Mouse (Mus musculus): Measurements from ENCODE around the gene Olfr172. TPM values are rescaled to one million over a fixed set of nuclear protein-coding genes. Genes with fewer than 3 reads are reported as not detected.

Olfr172 gene
- under 1 TPM; 0.28 to 0.61 TPM for polyA plus RNA-seq (2017; shearing (Covaris generic))

GRCm38 (mm10) chr16:58763076-58763475, at the start of gene Olfr172:
Gene Olfr172 (minus strand): TSS chr16:58763176.
- no peak for ATAC-seq

DNA sequence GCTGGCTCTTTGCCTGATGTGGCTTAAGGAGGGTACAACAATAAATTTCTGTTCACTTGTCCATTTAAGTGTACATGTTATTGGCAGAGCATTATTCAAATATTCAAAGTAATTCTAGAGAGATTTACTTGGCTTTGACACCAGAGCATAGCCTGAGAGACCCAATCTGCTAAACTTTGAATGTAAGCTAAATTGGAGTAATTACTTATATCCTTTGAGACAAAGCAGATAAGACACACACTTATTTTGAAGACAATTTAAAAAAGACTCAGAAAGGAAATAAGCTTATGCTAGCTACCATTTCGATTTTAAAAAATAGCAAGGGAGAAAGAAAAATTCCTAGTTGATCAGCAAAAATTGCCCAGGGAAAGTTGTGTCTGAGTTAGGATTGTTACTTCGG, 37.2 kb upstream of the Olfr172 start, which contains the start of gene Olfr173:
Olfr173 (minus strand) TSS at position 101 of the 400 bp plus-strand sequence.
- ATAC-seq, result no peak

- ATAC-seq, result no peak
These were observed 6.8 kb downstream of the Olfr172 start for GRCm38 (mm10) chr16:58756191-58756590.

GRCm38 (mm10) chr16:58751314-58751713, 11.7 kb downstream of the Olfr172 start:
- peak; percentile 90 for ATAC-seq

GRCm38 (mm10) chr16:58746715-58747114, 16.3 kb downstream of the Olfr172 start:
- no peak for ATAC-seq

DNA sequence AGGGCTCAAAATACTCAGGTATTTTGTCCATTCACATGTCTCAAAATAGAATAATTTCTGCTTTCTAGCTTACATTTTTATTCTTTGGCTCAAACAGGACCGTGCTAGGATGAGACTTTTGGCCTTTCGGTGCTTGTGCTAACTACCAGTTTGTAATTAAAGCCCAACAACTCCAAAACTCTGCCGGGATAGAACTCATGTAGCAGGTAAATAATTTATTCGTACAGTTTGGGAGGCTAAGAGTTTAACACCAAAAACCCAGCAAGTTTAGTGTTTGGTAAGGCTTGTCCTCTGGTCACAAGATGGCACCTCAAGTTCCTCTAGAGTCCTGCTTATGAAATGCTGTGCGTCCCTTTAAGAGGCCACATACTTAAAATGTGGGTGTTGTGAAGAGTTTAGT, 22.2 kb downstream of the Olfr172 start:
- ATAC-seq, result no peak

- no peak for ATAC-seq
These were observed 24.2 kb downstream of the Olfr172 start for GRCm38 (mm10) chr16:58738800-58739199.

GRCm38 (mm10) chr16:58738205-58738604, 24.8 kb downstream of the Olfr172 start:
- ATAC-seq, result peak; percentile 38

DNA sequence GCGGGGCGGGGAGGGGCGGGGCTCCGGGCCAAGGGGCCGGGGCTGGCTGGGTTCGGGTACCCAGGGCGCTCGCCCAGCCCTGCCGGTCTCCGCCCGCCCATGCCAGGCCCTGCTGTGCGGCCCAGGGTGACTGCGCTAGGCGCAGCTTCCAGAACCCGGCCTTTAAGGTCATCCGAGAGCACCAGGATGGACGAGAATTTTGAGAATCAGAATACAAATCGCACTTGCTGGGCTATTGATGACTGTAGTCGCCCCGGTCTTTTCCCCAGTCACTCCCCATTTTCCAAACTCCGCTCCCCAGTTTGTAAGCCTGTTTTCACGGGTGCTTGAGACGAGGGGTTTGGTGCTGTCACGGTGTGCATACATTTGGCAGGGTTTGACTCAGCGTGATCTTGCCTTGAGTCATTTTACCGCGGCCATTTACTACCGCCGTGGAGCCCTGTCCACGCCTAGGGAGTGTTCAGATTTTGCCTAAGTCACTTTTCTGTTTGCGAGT, 34.8 kb downstream of the Olfr172 start:
- ATAC-seq, result peak; percentile 30

DNA sequence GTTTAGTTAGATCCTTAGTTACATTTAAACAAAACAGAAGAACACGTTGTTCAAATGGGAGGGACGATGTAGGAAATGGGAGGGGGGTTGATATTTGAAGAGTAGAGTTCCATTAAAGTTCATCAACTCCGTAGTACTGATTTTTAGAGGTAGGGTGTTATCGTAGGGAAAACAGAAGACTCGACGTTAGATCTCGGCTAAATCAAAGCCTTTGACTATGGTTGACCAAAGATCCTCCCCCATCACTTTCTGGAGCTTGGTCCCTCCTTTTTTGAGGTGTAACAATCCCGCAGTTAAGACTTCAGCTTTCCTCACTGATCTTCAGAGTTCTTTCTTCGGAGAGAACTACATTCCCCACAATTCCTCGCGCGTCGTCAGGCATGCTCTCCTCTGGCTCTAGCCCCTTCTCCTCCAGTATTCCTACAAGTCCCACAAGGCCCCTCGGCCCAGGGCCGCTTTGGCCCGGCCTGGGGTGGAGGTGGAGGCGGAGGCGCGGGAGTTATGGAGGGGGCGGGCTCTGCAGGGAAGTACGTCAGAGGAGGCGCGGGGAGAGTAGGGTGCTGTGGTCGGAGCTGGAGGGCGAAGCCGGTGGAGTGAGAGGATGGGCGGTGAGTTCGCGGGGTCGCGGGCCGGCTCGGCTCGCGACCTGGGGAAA, 35.4 kb downstream of the Olfr172 start, which contains the start of gene Cldnd1:
Cldnd1 (plus strand) TSS at position 434 of the 655 bp plus-strand sequence.
- peak; percentile 98 for ATAC-seq

- ATAC-seq, result no peak
These were observed 36.1 kb downstream of the Olfr172 start for GRCm38 (mm10) chr16:58726680-58727476.

GRCm38 (mm10) chr16:58722292-58722691, 40.7 kb downstream of the Olfr172 start:
- peak; percentile 54 for ATAC-seq

DNA sequence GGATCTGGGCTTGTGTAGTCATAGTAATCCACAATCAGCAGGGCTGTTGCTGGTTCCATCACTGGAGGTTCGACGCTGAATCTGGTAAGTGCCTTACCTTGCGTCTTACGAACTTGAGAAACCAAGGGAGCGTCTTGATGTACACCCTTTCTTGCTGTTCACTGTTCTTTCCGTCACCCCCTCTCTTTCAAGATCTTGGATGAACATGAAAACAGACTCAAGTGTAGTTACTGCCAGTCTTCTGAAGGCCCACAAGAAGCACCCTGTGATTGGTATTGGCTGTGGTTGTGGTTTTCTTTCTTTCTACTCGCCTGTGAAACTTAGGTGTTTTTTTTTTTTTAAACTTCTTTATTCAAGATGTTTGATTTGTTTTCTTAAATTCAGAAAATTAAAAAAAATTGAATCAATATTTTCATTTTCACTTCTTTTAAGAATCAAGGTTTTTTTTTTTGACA, 44.3 kb downstream of the Olfr172 start, which contains the start of gene Gpr15:
Gpr15 (minus strand) TSS at position 405 of the 455 bp plus-strand sequence.
- ATAC-seq, result peak; percentile 36

- ATAC-seq, result no peak
These were observed 48.0 kb downstream of the Olfr172 start for GRCm38 (mm10) chr16:58715018-58715417.

- ATAC-seq, result no peak
These were observed 49.8 kb downstream of the Olfr172 start for GRCm38 (mm10) chr16:58713128-58713527.

- ATAC-seq, result peak; percentile 65
These were observed 50.8 kb downstream of the Olfr172 start for GRCm38 (mm10) chr16:58712221-58712620.

Other genes starting within 250 kb of the Olfr172 start
- gene St3gal6, start 238.9 kb downstream of the Olfr172 start, polyA plus RNA-seq (2017; shearing (Covaris generic)), result 1 to 10 TPM; 5.7 to 9.5 TPM
- not detected for gene Gm813, start 146.2 kb downstream of the Olfr172 start, polyA plus RNA-seq (2017; shearing (Covaris generic))
- gene E330017A01Rik, start 124.4 kb downstream of the Olfr172 start, polyA plus RNA-seq (2017; shearing (Covaris generic)), result not detected
- 10 to 100 TPM; 48.3 to 55.6 TPM for gene Cpox, start 92.9 kb downstream of the Olfr172 start, polyA plus RNA-seq (2017; shearing (Covaris generic))
- gene Gpr15, start 44.1 kb downstream of the Olfr172 start, polyA plus RNA-seq (2017; shearing (Covaris generic)), result 10 to 100 TPM; 35.4 to 55.3 TPM
- 100 to 1,000 TPM; 201 to 243 TPM for gene Cldnd1, start 35.3 kb downstream of the Olfr172 start, polyA plus RNA-seq (2017; shearing (Covaris generic))
- 1 to 10 TPM in 1 of 2 experiments, under 1 TPM in 1; 0.87 to 5.7 TPM for gene Olfr173, start 37.1 kb upstream of the Olfr172 start, polyA plus RNA-seq (2017; shearing (Covaris generic))
- gene Olfr175-ps1, start 63.6 kb upstream of the Olfr172 start, polyA plus RNA-seq (2017; shearing (Covaris generic)), result under 1 TPM in 1 of 2 experiments, not detected in 1; 0.27 TPM
- not detected for gene Olfr177, start 111.6 kb upstream of the Olfr172 start, polyA plus RNA-seq (2017; shearing (Covaris generic))
- gene Olfr178, start 128.9 kb upstream of the Olfr172 start, polyA plus RNA-seq (2017; shearing (Covaris generic)), result not detected
- under 1 TPM in 1 of 2 experiments, not detected in 1; 0.23 TPM for gene Olfr181, start 165.6 kb upstream of the Olfr172 start, polyA plus RNA-seq (2017; shearing (Covaris generic))
- not detected for gene Olfr180, start 166.2 kb upstream of the Olfr172 start, polyA plus RNA-seq (2017; shearing (Covaris generic))
- not detected for gene Olfr183, start 232.2 kb upstream of the Olfr172 start, polyA plus RNA-seq (2017; shearing (Covaris generic))

Data from CD4-positive, CD25-positive, alpha-beta regulatory T cell, adult 4 months (primary cell).